Mouse (Mus musculus) hindbrain, embryonic 11.5 days (tissue): ENCODE measurements around the gene Cwc27. TPM values are rescaled to one million over a fixed set of nuclear protein-coding genes. Genes with fewer than 3 reads are reported as not detected.
A peak's percentile ranks its signal among the peaks of the same experiment; 100 is the strongest.

Experiments used
- ATAC-seq: fragments of 200-750 bp; cut with Nextera tagmentation; 2 replicates; pipeline ENCODE4 v1.8.0; 2017; ENCODE audit warnings: mild to moderate bottlenecking, moderate TSS enrichment, moderate library complexity; ENCODE audit not compliant: low FRiP score
- DNase-seq: peaks from one replicate; pipeline ENCODE4 v3.0.0-alpha.2; 2015; ENCODE audit warnings: low spot score
- H3K27ac ChIP-seq: fragments of 300-500 bp; sonication (generic); 2 replicates; pipeline ENCODE4 v1.5.1; 2014; ENCODE audit warnings: mild to moderate bottlenecking, low read depth, low read length
- H3K27me3 ChIP-seq: fragments of 300-500 bp; sonication (generic); 2 replicates; pipeline ENCODE4 v1.6.1; 2014; ENCODE audit warnings: mild to moderate bottlenecking, low read length, moderate library complexity, mixed read lengths; ENCODE audit not compliant: control insufficient read depth, insufficient read depth
- H3K36me3 ChIP-seq: fragments of 300-500 bp; sonication (generic); 2 replicates; pipeline ENCODE4 v1.6.1; 2014; ENCODE audit warnings: mild to moderate bottlenecking, low read length, moderate library complexity, mixed read lengths; ENCODE audit not compliant: control insufficient read depth, insufficient read depth
- H3K4me1 ChIP-seq: fragments of 300-500 bp; sonication (generic); replicated peaks from 2 replicates; pipeline ENCODE4 v1.6.1; 2014; ENCODE audit warnings: low read length, mixed read lengths; ENCODE audit not compliant: control insufficient read depth, insufficient read depth
- H3K4me2 ChIP-seq: fragments of 300-500 bp; sonication (generic); replicated peaks from 2 replicates; pipeline ENCODE4 v1.6.1; 2014; ENCODE audit warnings: mild to moderate bottlenecking, low read depth, low read length
- H3K4me3 ChIP-seq: fragments of 300-500 bp; sonication (generic); 2 replicates; pipeline ENCODE4 v1.5.1; 2014; ENCODE audit warnings: low read depth, low read length
- H3K9ac ChIP-seq: fragments of 300-500 bp; sonication (generic); 2 replicates; pipeline ENCODE4 v1.6.1; 2014; ENCODE audit warnings: low read depth, low read length
- H3K9me3 ChIP-seq: fragments of 300-500 bp; sonication (generic); 2 replicates; pipeline ENCODE4 v1.6.1; 2016; ENCODE audit warnings: low read length; ENCODE audit not compliant: control insufficient read depth
- WGBS: fragments of 180-500 bp; shearing (Covaris S2); extraction: QIAGEN DNeasy Blood & Tissue Kit; methylation state at CpG from one replicate; pipeline ENCODE4 v1.1.7; 2014; 5-methylcytosine and 5-hydroxymethylcytosine counted together
- polyA plus RNA-seq: library from polyadenylated mRNA; unstranded; fragments of >200 nt; fragmentation: Nextera tagmentation; extraction: Ambion mirVana; gene quantifications from 2 replicates; pipeline ENCODE4 v1.2.1, GENCODE M21; 2014

Gene Cwc27
- 33.5 and 33.6 TPM in 2 replicates for polyA plus RNA-seq

DNA sequence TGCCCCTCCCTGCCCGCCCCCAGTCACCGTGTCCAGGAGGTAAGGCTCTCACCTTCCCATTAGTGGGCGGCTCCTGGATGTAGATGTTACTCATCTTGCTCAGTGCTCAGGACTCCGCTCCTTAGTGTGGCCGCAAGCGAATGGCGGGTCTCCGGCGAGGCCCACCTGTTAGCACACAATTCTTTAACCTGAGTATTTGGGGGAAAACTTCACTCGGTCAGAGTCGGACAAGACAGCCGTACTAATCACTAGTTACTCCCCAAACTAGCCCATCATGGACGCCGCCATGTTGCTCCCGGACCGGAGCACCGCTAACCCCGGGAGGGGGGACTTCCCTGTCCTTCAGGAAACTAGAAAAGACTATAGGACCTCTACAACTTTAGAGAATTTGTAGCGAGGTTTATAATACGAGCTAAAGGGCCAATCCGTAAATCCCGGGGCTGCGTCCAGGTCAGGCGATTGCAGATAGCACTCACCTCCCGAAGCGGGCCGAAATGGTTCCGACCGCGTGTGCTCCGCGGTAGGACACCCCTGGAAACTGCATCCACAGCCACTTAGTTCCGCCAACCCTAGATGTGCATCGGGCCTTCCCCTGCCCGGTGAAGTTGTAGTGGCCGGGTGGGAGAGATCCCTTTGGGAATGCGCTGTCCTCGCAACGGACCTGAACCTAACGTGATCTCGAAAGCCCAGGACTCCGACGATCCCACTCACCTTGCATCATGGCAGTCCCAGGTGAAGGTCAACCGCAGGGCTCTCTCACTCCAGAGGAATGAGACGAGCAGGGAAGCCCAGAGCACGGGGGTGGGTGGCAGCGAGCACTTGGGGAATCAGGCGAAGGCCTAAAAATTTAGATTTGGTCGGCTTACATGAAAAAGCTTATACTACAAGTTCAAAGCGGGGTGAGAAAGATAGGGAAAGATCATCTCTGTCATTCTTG lies at the start of gene Cwc27:
Cwc27 (minus strand) TSS at position 508 of the 937 bp plus-strand sequence.
- peak within 1 kb of the TSS; percentile 84 for H3K4me3 ChIP-seq
- no peaks in the 10 kb centered on the region for H3K4me1 ChIP-seq
- no peaks in the 10 kb centered on the region for H3K9me3 ChIP-seq
- peak within 1 kb of the TSS; percentile 91 for H3K9ac ChIP-seq
- peak within 1 kb of the TSS; percentile 58 for H3K27ac ChIP-seq
- WGBS, result 1% methylated on average over 50 of the region's 50 CpGs
- H3K4me2 ChIP-seq, result peak within 1 kb of the TSS; percentile 54
- no peaks in the 10 kb centered on the region for H3K36me3 ChIP-seq
- DNase-seq (peak; percentile 93), ATAC-seq (peak; percentile 97)
- H3K27me3 ChIP-seq, result no peaks in the 10 kb centered on the region

GRCm38 (mm10) chr13:104866726-104867125 lies 49.8 kb upstream of the Cwc27 start:
- Histone ChIP-seq H3K27ac (no peak overlapping the region), H3K9me3 (no peaks in the 10 kb centered on the region), H3K27me3 (no peaks in the 10 kb centered on the region), H3K9ac (no peak overlapping the region), H3K4me3 (no peak overlapping the region), H3K36me3 (no peaks in the 10 kb centered on the region), H3K4me1 (no peaks in the 10 kb centered on the region), H3K4me2 (no peak overlapping the region)
- no peak for DNase-seq
- 87% methylated on average over 5 of the region's 5 CpGs for WGBS
- no peak for ATAC-seq

DNA sequence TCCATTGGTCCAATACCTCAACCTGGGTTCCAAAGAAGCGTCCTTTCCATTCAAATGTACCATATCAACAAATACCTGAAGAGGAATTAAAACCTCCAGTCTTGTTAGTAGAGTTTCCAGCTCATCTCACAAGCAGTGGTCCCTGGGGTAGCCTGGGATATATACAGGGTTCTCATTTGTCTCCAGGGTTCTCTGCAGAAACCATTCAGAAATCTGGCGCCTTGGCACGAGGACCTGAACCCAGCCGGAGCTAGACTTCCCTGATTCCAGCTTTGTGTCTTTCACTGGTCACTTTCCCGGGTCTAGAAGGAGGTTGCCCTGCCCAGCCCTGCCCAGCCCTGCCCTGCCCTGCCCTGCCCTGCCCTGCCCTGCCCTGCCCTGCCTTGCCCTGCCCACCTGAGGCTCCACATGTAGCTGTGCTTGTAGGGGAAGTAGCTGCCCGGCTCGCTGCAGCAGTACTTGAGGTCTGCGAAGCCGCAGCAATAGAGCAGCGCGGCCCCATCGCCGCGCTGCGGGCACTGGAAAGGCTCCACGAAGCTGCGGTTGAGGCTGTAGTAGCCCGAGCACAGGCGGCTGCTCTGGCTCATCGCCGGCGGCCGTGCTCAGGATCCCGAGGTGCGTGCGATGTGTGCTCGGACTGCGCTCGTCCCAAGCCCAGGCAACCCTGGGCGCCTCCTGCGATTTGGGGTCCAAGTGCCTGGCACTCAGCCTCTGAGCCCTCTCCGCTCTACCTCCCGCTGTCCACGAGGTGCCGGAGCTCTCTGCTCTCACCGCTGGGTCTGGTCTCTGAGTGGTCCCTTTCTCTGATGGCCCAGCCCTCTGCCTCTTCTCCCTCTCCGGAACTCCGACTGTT lies 46.4 kb upstream of the Cwc27 start, which contains the start of gene Shisal2b:
Shisal2b (minus strand) TSS at position 767 of the 853 bp plus-strand sequence.
- no peak within 1 kb of the TSS for H3K27ac ChIP-seq
- peak within 1 kb of the TSS; percentile 48 for H3K4me3 ChIP-seq
- H3K4me1 ChIP-seq, result no peaks in the 10 kb centered on the region
- peak within 1 kb of the TSS; percentile 59 for H3K9ac ChIP-seq
- ATAC-seq (peak; percentile 88), DNase-seq (peak; percentile 69)
- no peaks in the 10 kb centered on the region for H3K36me3 ChIP-seq
- WGBS, result 3% methylated on average over 35 of the region's 38 CpGs
- no peaks in the 10 kb centered on the region for H3K9me3 ChIP-seq
- H3K27me3 ChIP-seq, result no peaks in the 10 kb centered on the region
- H3K4me2 ChIP-seq, result peak within 1 kb of the TSS; percentile 93

DNA sequence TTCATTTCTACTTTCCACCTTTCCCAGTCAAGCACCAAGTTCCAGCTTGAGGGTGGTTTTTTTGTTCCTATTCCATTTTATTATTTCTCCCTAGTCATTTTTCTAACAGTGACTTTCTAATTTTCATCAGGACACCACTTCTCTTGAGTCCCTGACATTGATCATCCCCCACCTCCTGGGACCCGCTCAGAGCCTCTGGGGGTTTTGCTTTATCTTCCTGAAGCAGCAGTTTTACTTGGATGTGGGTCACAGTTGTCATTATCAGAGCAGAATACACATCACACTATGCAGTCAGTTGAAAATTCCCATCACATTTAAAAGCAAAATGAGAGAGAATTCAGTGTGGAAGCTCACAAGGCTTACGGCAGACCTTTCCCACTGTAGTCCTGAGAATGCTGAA lies 36.7 kb upstream of the Cwc27 start:
- Histone ChIP-seq H3K36me3 (no peaks in the 10 kb centered on the region), H3K4me2 (no peak overlapping the region), H3K4me1 (no peaks in the 10 kb centered on the region), H3K4me3 (no peak overlapping the region), H3K27ac (no peak overlapping the region), H3K9ac (no peak overlapping the region), H3K27me3 (no peaks in the 10 kb centered on the region), H3K9me3 (no peaks in the 10 kb centered on the region)
- WGBS, result 90% methylated on average over 2 of the region's 2 CpGs
- ATAC-seq (no peak), DNase-seq (no peak)

DNA sequence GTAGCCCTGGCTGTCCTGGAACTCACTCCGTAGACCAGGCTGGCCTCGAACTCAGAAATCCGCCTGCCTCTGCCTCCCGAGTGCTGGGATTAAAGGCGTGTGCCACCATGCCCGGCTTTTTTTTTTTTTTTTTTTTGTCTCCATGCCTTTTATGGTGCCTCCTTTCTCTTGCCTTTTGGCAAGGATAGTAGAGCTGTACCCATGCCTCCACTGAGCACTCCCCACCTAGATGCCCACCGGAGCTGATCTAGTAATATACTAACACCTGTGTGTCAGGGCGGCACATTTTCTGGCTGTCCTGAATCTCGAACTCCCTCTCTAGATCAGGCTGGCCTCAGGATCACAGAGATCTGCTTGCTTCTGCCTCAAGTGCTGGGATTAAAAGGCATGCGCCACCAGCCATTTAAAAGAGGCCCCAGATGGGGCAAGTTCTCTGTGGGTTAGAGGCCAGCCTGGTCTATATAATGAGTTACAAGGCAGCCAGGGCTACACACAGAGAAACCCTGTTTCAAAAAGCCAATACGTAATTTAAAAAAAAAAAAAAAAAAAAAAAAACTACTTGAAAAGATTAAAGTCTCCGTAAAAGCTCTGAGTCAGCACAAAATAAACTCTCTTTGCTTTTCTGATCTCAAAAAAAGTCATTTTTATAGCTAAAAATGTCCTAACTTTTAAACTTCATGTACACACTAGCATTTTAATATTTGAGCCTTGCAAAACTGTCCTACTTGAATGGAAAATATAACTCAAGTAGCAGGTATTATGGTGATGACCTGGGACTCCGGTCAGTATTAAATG lies 26.6 kb upstream of the Cwc27 start:
- no peaks in the 10 kb centered on the region for H3K9me3 ChIP-seq
- no peaks in the 10 kb centered on the region for H3K27me3 ChIP-seq
- no peak overlapping the region for H3K4me2 ChIP-seq
- WGBS, result 88% methylated on average over 12 of the region's 13 CpGs
- no peak overlapping the region for H3K9ac ChIP-seq
- no peak overlapping the region for H3K27ac ChIP-seq
- no peaks in the 10 kb centered on the region for H3K36me3 ChIP-seq
- no peak for DNase-seq
- no peak overlapping the region for H3K4me3 ChIP-seq
- no peak for ATAC-seq
- H3K4me1 ChIP-seq, result no peaks in the 10 kb centered on the region

DNA sequence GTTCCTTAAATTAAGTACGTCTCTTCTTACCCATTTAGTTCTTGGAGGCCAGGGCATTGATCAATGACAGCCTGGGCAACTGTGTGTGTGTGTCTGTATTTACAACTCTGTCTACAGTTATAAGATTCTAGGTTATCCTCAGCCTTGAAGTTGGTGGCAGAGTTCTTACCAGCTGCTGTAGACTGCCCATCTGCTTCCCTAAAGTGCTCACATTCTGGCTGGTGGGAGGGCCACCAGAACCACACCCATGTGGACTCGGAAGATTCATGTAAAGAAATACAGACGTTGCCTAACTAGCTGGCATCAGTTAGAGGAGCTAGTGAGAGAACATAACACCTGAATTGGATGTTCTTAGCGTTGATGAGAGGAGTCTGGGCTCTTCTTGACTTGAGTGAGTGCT lies 25.0 kb upstream of the Cwc27 start:
- WGBS, result 77% methylated on average over 4 of the region's 4 CpGs
- Histone ChIP-seq H3K4me3 (no peak overlapping the region), H3K4me1 (no peaks in the 10 kb centered on the region), H3K9ac (no peak overlapping the region), H3K27me3 (no peaks in the 10 kb centered on the region), H3K4me2 (no peak overlapping the region), H3K9me3 (no peaks in the 10 kb centered on the region), H3K27ac (no peak overlapping the region), H3K36me3 (no peaks in the 10 kb centered on the region)
- DNase-seq (no peak), ATAC-seq (no peak)

- Histone ChIP-seq H3K4me1 (no peaks in the 10 kb centered on the region), H3K4me2 (no peak overlapping the region), H3K9ac (no peak overlapping the region), H3K4me3 (no peak overlapping the region), H3K27ac (no peak overlapping the region), H3K27me3 (no peaks in the 10 kb centered on the region), H3K36me3 (no peaks in the 10 kb centered on the region), H3K9me3 (no peaks in the 10 kb centered on the region)
- DNase-seq, result no peak
- ATAC-seq, result no peak
- WGBS, result 85% methylated on average over 7 of the region's 7 CpGs
Observed at GRCm38 (mm10) chr13:104837628-104838027, 20.7 kb upstream of the Cwc27 start.

DNA sequence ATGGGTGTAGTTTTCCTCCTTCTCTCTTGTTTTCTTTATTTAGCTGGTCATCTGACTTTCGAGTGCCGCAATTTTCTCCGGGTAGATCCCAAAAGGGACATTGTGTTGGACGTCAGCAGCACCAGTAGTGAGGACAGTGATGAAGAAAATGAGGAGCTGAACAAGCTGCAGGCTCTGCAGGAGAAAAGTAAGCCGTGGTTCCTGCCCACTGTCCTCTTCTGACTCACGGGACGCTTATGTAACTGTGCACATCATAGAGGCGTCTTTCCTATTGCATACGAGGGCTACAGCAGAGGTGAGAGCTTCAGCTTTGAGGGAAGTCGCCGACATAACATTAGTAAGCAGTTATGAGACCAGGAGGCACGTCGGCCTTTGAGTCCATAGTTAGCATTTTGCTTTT lies 15.9 kb upstream of the Cwc27 start:
- no peaks in the 10 kb centered on the region for H3K36me3 ChIP-seq
- no peak overlapping the region for H3K27ac ChIP-seq
- H3K9ac ChIP-seq, result no peak overlapping the region
- DNase-seq (no peak), ATAC-seq (no peak)
- no peaks in the 10 kb centered on the region for H3K27me3 ChIP-seq
- no peaks in the 10 kb centered on the region for H3K9me3 ChIP-seq
- no peaks in the 10 kb centered on the region for H3K4me1 ChIP-seq
- H3K4me2 ChIP-seq, result no peak overlapping the region
- no peak overlapping the region for H3K4me3 ChIP-seq
- WGBS, result 94% methylated on average over 13 of the region's 13 CpGs
